Mouse (Mus musculus): ENCODE results near the gene Pan2.

GRCm38 (mm10) chr10:128271883-128272282 is 31.3 kb upstream of the Pan2 start:
- TF ChIP-seq CTCF (IDR thresholded peaks at IDR 0.05; ENCODE audit: borderline replicate concordance, control insufficient read depth, extremely low read depth, insufficient read depth, low read length, poor library complexity) (no peak), POLR2A (IDR thresholded peaks at IDR 0.05; ENCODE audit: control insufficient read depth, extremely low read depth, insufficient read depth, low read length, poor library complexity) (no peak)
